Mouse (Mus musculus) T-helper 1 cell (primary cell): ENCODE measurements around the gene Gucd1.

Source experiments
- in situ Hi-C: fragments of 300-600 bp; cut with MboI, MseI; formaldehyde crosslinking; loops from one replicate; pipeline ENCODE4 v1.15.1; 2025; ENCODE audit warnings: high pct_unique_total_duplicates

Gucd1 gene

DNA sequence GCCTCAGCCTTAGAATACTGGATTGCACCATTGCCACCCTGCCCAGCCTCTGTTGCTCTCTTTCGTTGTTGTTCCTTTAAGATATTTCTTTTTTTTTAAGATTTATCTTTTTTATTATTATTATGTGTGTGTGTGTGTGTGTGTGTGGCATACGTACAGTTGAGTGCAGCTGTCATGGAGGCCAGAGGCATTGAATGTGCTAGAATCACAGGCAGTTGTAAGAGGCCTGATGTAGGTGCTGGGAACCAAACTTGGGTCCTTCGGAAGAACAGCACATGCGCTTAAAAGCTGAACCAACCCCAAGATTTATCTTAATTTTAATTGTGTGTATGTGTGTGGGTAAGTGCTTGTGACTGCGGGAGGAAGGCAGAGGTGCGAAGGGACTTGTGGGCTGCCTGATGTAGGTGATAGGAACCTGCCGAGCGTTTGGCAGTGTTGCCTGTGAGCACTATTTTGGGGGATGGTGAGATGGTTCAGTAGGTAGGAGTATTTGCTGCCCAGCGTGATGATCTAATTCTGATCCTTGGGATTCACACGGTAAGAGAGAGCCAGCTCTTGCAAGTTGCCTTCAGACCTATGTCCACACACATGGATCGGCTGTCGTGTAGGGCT is 216.5 kb downstream of the Gucd1 start:
- in situ Hi-C loops = loop anchor here (25.0 kb wide), 1 partner anchor 486 kb away; the partner anchor contains the start of genes Gm20441, Gstt1 and Gstt3
